Mouse (Mus musculus) kidney, embryonic 16.5 days (tissue): ENCODE measurements around the gene Hmgcs2. TPM values are rescaled to one million over a fixed set of nuclear protein-coding genes. Genes with fewer than 3 reads are reported as not detected.
"Not testable (repeated sequence)": the region's sequence is repeated elsewhere in the genome, so short reads cannot be mapped to it uniquely, and the experiment has no call there.

Experiments used
- ATAC-seq: fragments of 200-750 bp; cut with Nextera tagmentation; 2 replicates; pipeline ENCODE4 v1.8.0; 2017; ENCODE audit warnings: moderate TSS enrichment; ENCODE audit not compliant: low FRiP score, low TSS enrichment
- H3K27ac ChIP-seq: fragments of 300-500 bp; sonication (generic); 2 replicates; pipeline ENCODE4 v1.5.1; 2014; ENCODE audit warnings: low read length
- H3K27me3 ChIP-seq: fragments of 300-500 bp; sonication (generic); 2 replicates; pipeline ENCODE4 v1.6.1; 2014; ENCODE audit warnings: low read length, control low read depth, mixed read lengths; ENCODE audit not compliant: insufficient read depth
- H3K36me3 ChIP-seq: fragments of 300-500 bp; sonication (generic); 2 replicates; pipeline ENCODE4 v1.6.1; 2014; ENCODE audit warnings: low read length, control low read depth, mixed read lengths; ENCODE audit not compliant: insufficient read depth
- H3K4me1 ChIP-seq: fragments of 300-500 bp; sonication (generic); 2 replicates; pipeline ENCODE4 v1.6.1; 2014; ENCODE audit warnings: low read length, control low read depth, mixed read lengths; ENCODE audit not compliant: insufficient read depth
- H3K4me2 ChIP-seq: fragments of 300-500 bp; sonication (generic); replicated peaks from 2 replicates; pipeline ENCODE4 v1.6.1; 2014; ENCODE audit warnings: low read depth, low read length
- H3K4me3 ChIP-seq: fragments of 300-500 bp; sonication (generic); 2 replicates; pipeline ENCODE4 v1.5.1; 2014; ENCODE audit warnings: mild to moderate bottlenecking, low read length
- H3K9ac ChIP-seq: fragments of 300-500 bp; sonication (generic); replicated peaks from 2 replicates; pipeline ENCODE4 v1.6.1; 2014; ENCODE audit warnings: low read length
- H3K9me3 ChIP-seq: fragments of 300-500 bp; sonication (generic); 2 replicates; pipeline ENCODE4 v1.6.1; 2016; ENCODE audit warnings: low read length, control low read depth
- WGBS: fragments of 180-500 bp; shearing (Covaris S2); extraction: QIAGEN DNeasy Blood & Tissue Kit; methylation state at CpG from one replicate; pipeline ENCODE4 v1.1.7; 2014; 5-methylcytosine and 5-hydroxymethylcytosine counted together
- polyA plus RNA-seq: library from polyadenylated mRNA; unstranded; fragments of >200 nt; fragmentation: Nextera tagmentation; extraction: Ambion mirVana; gene quantifications from 2 replicates; pipeline ENCODE4 v1.2.1, GENCODE M21; 2015

The Hmgcs2 gene
- polyA plus RNA-seq, 1 experiment from 2014 or later, result 13.1 TPM

GRCm38 (mm10) chr3:98324235-98324634, 44.0 kb downstream of the Hmgcs2 start:
- H3K4me1 ChIP-seq, result no peaks in the 10 kb centered on the region
- H3K4me2 ChIP-seq, result no peak overlapping the region
- WGBS, result 82% methylated on average over 9 of the region's 9 CpGs
- H3K9ac ChIP-seq, result no peak overlapping the region
- H3K27ac ChIP-seq, result no peak overlapping the region
- H3K4me3 ChIP-seq, result no peak overlapping the region
- peaks cover 79% of the 10 kb centered on the region for H3K36me3 ChIP-seq
- ATAC-seq, result no peak
- no peaks in the 10 kb centered on the region for H3K9me3 ChIP-seq
- H3K27me3 ChIP-seq, result no peaks in the 10 kb centered on the region

GRCm38 (mm10) chr3:98334010-98334409, 53.8 kb downstream of the Hmgcs2 start:
- Histone ChIP-seq H3K4me1 (peaks cover 39% of the 10 kb centered on the region), H3K4me3 (no peak overlapping the region), H3K27ac (no peak overlapping the region), H3K9ac (no peak overlapping the region), H3K4me2 (no peak overlapping the region), H3K27me3 (no peaks in the 10 kb centered on the region), H3K9me3 (no peaks in the 10 kb centered on the region), H3K36me3 (peaks cover 17% of the 10 kb centered on the region)
- 73% methylated on average over 2 of the region's 2 CpGs for WGBS
- ATAC-seq, result peak; percentile 62

GRCm38 (mm10) chr3:98335331-98335730, 55.1 kb downstream of the Hmgcs2 start:
- Histone ChIP-seq H3K36me3 (peaks cover 17% of the 10 kb centered on the region; the same call in 1 of the 2 replicates), H3K9ac (no peak overlapping the region), H3K4me2 (no peak overlapping the region), H3K27ac (no peak overlapping the region; the same call in 1 of the 2 replicates), H3K9me3 (no peaks in the 10 kb centered on the region), H3K27me3 (no peaks in the 10 kb centered on the region), H3K4me1 (peaks cover 41% of the 10 kb centered on the region), H3K4me3 (no peak overlapping the region)
- ATAC-seq, result no peak

GRCm38 (mm10) chr3:98335886-98336285, 55.7 kb downstream of the Hmgcs2 start:
- no peaks in the 10 kb centered on the region for H3K9me3 ChIP-seq
- H3K4me2 ChIP-seq, result peak overlapping the region; percentile 91; the same call in 1 of the 2 replicates
- H3K4me1 ChIP-seq, result peaks cover 42% of the 10 kb centered on the region
- no peak overlapping the region; the same call in 1 of the 2 replicates for H3K27ac ChIP-seq
- WGBS, result 76% methylated on average over 7 of the region's 7 CpGs
- ATAC-seq, result no peak
- H3K4me3 ChIP-seq, result no peak overlapping the region
- peaks cover 16% of the 10 kb centered on the region; the same call in 1 of the 2 replicates for H3K36me3 ChIP-seq
- H3K27me3 ChIP-seq, result no peaks in the 10 kb centered on the region
- no peak overlapping the region for H3K9ac ChIP-seq

- H3K36me3 ChIP-seq, result peaks cover 12% of the 10 kb centered on the region; the same call in 1 of the 2 replicates
- H3K27me3 ChIP-seq, result no peaks in the 10 kb centered on the region
- H3K27ac ChIP-seq, result no peak overlapping the region
- no peak for ATAC-seq
- peak overlapping the region; percentile 83 for H3K4me3 ChIP-seq
- H3K9me3 ChIP-seq, result no peaks in the 10 kb centered on the region
- WGBS, result 75% methylated on average over 22 of the region's 22 CpGs
- H3K4me1 ChIP-seq, result peaks cover 42% of the 10 kb centered on the region
- peak overlapping the region; percentile 91 for H3K4me2 ChIP-seq
- peak overlapping the region; percentile 44; the same call in 1 of the 2 replicates for H3K9ac ChIP-seq
Measured at GRCm38 (mm10) chr3:98336661-98337654, 56.7 kb downstream of the Hmgcs2 start.

GRCm38 (mm10) chr3:98338584-98339041, 58.4 kb downstream of the Hmgcs2 start:
- WGBS, result 5% methylated on average over 15 of the region's 15 CpGs
- H3K9me3 ChIP-seq, result no peaks in the 10 kb centered on the region

GRCm38 (mm10) chr3:98339097-98339705, 59.0 kb downstream of the Hmgcs2 start:
- Histone ChIP-seq H3K36me3 (peaks cover 5% of the 10 kb centered on the region; the same call in 1 of the 2 replicates), H3K9me3 (no peaks in the 10 kb centered on the region), H3K4me3 (peak overlapping the region; percentile 83), H3K9ac (peak overlapping the region; percentile 87), H3K4me2 (peak overlapping the region; percentile 91), H3K27ac (peak overlapping the region; percentile 84), H3K4me1 (peaks cover 42% of the 10 kb centered on the region), H3K27me3 (no peaks in the 10 kb centered on the region)
- under 1% methylated on average over 46 of the region's 46 CpGs for WGBS
- ATAC-seq, result peak; percentile 55; the same call in 1 of the 2 replicates

More at GRCm38 (mm10) chr3:98338584-98339041, 58.4 kb downstream of the Hmgcs2 start:
- H3K27ac ChIP-seq, result peak overlapping the region; percentile 84
- H3K4me2 ChIP-seq, result peak overlapping the region; percentile 91
- H3K9ac ChIP-seq, result peak overlapping the region; percentile 87
- peak; percentile 28; the same call in 1 of the 2 replicates for ATAC-seq
- H3K4me1 ChIP-seq, result peaks cover 42% of the 10 kb centered on the region
- no peaks in the 10 kb centered on the region for H3K27me3 ChIP-seq
- H3K4me3 ChIP-seq, result peak overlapping the region; percentile 83
- H3K36me3 ChIP-seq, result peaks cover 5% of the 10 kb centered on the region; the same call in 1 of the 2 replicates

- ATAC-seq, result peak; percentile 85
- 0% methylated on average over 10 of the region's 10 CpGs for WGBS
- H3K9me3 ChIP-seq, H3K36me3 ChIP-seq, H3K27me3 ChIP-seq: not testable (repeated sequence)
- H3K4me2 ChIP-seq, result peak within 1 kb of the TSS; percentile 91
- peaks cover 41% of the 10 kb centered on the region for H3K4me1 ChIP-seq
- peak within 1 kb of the TSS; percentile 84 for H3K27ac ChIP-seq
- H3K9ac ChIP-seq, result peak within 1 kb of the TSS; percentile 87
- peak within 1 kb of the TSS; percentile 83 for H3K4me3 ChIP-seq
Measured at GRCm38 (mm10) chr3:98339706-98340109, 59.5 kb downstream of the Hmgcs2 start, which contains the start of gene Phgdh. Gene Phgdh (minus strand): TSS chr3:98339990.

- Histone ChIP-seq H3K27me3 (no peaks in the 10 kb centered on the region), H3K9me3 (no peaks in the 10 kb centered on the region), H3K4me3 (no peak overlapping the region), H3K9ac (no peak overlapping the region), H3K36me3 (no peaks in the 10 kb centered on the region), H3K27ac (no peak overlapping the region), H3K4me2 (no peak overlapping the region), H3K4me1 (peaks cover 32% of the 10 kb centered on the region)
- ATAC-seq, result no peak
- 86% methylated on average over 17 of the region's 17 CpGs for WGBS
Measured at GRCm38 (mm10) chr3:98340818-98341594, 60.8 kb downstream of the Hmgcs2 start.
